Mouse (Mus musculus) frontal cortex, postnatal 36 days (tissue): ENCODE measurements around the gene Ppa1.

Experiments used
- DNase-seq, 2 experiments: peaks; one replicate each; pipeline ENCODE4 v3.0.0; 2022; ENCODE audit warnings: low spot score in 2 of 2

Ppa1 gene

GRCm38 (mm10) chr10:61646557-61646956 is 1.8 kb upstream of the Ppa1 start:
- no peak for DNase-seq

GRCm38 (mm10) chr10:61648737-61649645 is 639 bp downstream of the Ppa1 start:
- DNase-seq: no peak

GRCm38 (mm10) chr10:61654105-61654504 is 5.8 kb downstream of the Ppa1 start:
- DNase-seq: no peak

GRCm38 (mm10) chr10:61654691-61655090 is 6.3 kb downstream of the Ppa1 start:
- no peak for DNase-seq

GRCm38 (mm10) chr10:61655188-61655587 is 6.8 kb downstream of the Ppa1 start:
- DNase-seq: no peak

GRCm38 (mm10) chr10:61656928-61657882 is 8.9 kb downstream of the Ppa1 start:
- DNase-seq: no peak

GRCm38 (mm10) chr10:61657985-61658384 is 9.6 kb downstream of the Ppa1 start:
- no peak for DNase-seq

GRCm38 (mm10) chr10:61661887-61662286 is 13.5 kb downstream of the Ppa1 start:
- no peak for DNase-seq

GRCm38 (mm10) chr10:61662391-61662988 is 14.1 kb downstream of the Ppa1 start:
- DNase-seq: peak in 1 of 2 experiments; percentile 22

- DNase-seq: no peak
These were observed 16.8 kb downstream of the Ppa1 start for GRCm38 (mm10) chr10:61665111-61665510.

GRCm38 (mm10) chr10:61665651-61666050 is 17.3 kb downstream of the Ppa1 start:
- DNase-seq: no peak

GRCm38 (mm10) chr10:61669289-61669688 is 20.9 kb downstream of the Ppa1 start:
- no peak for DNase-seq

- no peak for DNase-seq
These were observed 21.5 kb downstream of the Ppa1 start for GRCm38 (mm10) chr10:61669896-61670295.

GRCm38 (mm10) chr10:61670758-61671157 is 22.4 kb downstream of the Ppa1 start:
- no peak for DNase-seq

- DNase-seq: no peak
These were observed 27.6 kb downstream of the Ppa1 start for GRCm38 (mm10) chr10:61675935-61676334.

- DNase-seq: no peak
These were observed 31.2 kb downstream of the Ppa1 start for GRCm38 (mm10) chr10:61679545-61679944.

GRCm38 (mm10) chr10:61680015-61680913 is 31.9 kb downstream of the Ppa1 start, which contains the start of gene Sar1a:
TSS of gene Sar1a (plus strand) at chr10:61680299.
- DNase-seq: peak; percentile 96 to 99

GRCm38 (mm10) chr10:61689405-61689804 is 41.1 kb downstream of the Ppa1 start:
- no peak for DNase-seq

GRCm38 (mm10) chr10:61693563-61693962 is 45.2 kb downstream of the Ppa1 start:
- DNase-seq: no peak

GRCm38 (mm10) chr10:61694870-61695670 is 46.7 kb downstream of the Ppa1 start, which contains the start of gene Tysnd1:
TSS of gene Tysnd1 (plus strand) at chr10:61695514.
- DNase-seq: peak; percentile 97 to 98
